Mouse (Mus musculus): Measurements from ENCODE around the gene P4ha2.
"Not testable (repeated sequence)": the region's sequence is repeated elsewhere in the genome, so short reads cannot be mapped to it uniquely, and the experiment has no call there.

The P4ha2 gene

DNA sequence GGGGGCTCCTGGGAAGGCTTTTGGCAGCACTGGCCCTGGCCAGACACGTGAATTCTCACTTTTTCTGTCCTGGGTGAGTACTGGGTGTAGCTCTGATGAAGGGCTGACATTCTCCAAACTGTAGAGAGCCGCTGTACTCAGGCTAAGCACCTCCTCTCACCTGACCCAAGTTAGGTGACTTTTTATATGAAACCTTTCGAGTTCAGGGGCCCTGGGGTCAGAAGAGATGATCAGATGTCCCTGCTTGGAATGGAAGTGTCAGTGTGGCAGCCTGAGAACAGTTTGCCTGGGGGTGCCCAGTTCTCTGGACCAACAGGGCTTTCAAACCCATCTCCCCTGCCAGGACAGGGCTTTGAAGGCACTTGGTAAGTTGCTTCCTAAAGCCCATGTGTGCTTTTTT lies 8.2 kb downstream of the P4ha2 start:
- no peak for DNase-seq

- no peak for DNase-seq
Observed at GRCm38 (mm10) chr11:54108894-54109293, 9.0 kb downstream of the P4ha2 start.

DNA sequence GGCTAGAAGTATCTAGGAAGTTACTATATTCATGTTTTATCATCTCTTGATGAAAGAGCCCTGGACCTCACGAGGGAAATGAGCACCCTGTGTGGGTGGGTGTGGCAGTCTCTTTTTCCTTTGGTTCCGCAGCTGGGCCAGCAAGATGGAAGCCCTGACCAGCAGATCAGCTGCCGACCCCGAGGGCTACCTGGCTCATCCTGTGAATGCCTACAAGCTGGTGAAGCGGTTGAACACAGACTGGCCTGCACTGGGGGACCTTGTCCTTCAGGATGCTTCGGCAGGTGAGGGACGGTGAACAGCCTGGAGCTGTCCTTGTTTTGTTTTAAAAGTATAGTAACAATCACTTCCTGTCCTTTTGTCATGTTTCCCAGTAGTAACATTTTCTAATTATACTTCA lies 11.4 kb downstream of the P4ha2 start:
- DNase-seq, result no peak

GRCm38 (mm10) chr11:54111976-54112741 lies 12.3 kb downstream of the P4ha2 start:
- DNase-seq, result peak; percentile 85

- peak; percentile 72 for DNase-seq
Observed at GRCm38 (mm10) chr11:54112920-54113319, 13.0 kb downstream of the P4ha2 start.

DNA sequence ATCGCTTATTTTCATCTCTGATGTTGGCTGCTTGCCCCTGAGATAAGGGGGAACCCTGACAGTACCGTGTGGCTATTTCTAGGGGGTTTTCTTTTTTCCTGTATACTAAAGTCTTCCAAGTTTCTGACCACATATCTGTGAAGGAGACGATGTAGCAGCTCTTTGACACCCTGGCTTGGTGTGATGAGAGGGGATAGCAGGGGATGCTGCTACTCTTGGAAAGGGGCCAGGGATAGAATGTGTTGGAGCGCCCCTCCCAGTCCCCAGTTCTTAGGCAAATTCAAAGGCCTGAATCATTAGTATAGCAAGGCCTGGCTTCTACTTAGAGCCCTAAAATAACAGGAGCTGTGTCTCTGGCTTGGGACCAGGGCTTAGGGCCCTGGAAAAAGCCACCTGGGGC lies 13.5 kb downstream of the P4ha2 start:
- no peak for DNase-seq

DNA sequence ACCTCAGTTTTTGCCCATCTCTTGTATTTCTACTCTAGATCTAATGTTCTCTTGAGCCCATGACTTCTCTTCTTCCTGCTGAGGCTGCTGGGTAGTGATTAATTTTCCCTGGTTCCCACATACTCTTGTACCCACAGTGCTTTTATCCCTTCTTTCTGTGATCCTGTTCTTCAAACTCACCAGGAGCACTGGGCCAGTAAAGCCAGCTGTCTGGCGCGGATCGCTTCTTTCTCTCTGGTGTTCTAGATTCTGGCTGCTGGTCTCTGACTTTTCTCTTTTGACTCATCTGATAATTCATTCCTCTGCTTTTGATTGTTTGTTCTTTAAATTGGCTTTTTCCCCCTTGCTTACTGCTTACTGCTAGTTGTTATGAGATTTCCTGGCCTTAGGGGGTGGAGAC lies 14.9 kb downstream of the P4ha2 start:
- no peak for DNase-seq

DNA sequence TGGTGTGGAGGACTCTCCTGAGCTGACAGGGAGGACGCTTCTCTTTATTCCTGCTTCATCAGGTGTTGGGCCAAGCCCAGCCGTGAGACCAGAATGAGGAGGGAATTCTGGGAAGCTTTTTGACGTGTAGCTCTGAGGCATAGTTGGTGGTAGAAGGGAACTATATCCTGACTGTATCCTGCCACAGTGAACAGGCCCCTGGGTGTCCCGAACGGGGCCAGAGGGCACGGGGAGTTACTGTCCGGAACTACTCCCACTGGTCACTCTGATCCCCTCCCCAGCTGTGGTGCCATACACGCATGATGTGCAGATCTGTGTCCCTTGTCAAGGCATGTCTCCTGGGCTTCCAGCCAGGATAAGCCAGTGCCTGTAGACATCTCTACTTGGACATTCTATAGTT lies 15.4 kb downstream of the P4ha2 start:
- no peak for DNase-seq

DNA sequence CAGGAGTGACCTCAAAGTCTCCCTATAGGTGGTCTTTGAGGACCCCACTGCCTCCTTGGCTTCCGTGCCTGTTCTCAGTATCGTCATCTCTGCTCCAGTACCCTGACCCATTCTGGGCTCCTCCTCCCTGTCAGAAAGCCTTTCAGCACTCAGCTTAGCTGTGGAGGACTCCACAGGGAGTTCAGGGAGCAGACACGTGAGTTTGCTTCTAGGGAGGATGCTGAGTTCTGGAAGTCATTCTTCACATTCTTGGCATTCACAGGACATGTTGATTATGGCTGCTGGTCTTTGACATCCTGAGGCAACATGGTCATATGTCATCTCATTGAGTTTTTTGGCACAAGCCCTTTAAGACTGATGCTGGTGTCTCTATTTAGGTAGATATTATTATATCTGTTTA lies 16.0 kb downstream of the P4ha2 start:
- DNase-seq, result no peak

DNA sequence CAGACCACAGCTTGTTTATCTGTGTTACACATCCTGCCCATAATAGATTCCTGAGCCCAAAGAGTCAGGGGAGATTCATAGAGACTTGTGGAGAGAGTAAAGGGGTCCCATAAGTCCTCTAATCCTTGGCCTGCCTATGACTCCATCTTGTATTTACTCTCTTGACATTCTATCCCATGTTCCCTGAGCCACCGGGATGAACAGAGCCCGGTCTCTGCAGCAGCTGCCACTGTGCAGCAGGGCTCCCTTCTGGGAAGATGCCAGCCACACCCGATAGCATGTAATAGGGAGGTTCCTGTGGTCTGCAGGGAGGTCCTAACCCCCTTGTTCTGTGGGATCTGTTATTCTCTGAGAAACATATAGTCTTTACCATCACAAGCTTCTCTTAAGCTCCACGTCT lies 16.5 kb downstream of the P4ha2 start:
- DNase-seq, result no peak

DNA sequence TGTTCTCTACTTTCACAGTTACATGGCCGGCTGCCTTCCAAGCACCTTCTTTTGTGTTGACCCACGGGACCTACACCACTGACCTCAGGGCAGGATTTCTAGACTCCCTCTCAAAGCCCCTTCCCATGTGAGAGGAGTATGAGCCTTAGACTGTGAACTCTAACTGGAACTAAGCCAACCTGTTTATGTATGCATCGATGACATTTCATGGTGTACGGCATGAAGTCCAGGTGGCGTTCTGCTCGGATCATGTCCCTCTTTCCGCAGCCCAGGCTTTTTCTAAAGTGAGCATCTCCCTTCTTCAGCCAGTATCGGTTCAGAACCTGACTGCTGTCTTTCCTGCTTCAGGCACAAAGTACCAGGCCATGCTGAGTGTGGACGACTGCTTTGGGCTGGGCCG lies 17.2 kb downstream of the P4ha2 start:
- no peak for DNase-seq

DNA sequence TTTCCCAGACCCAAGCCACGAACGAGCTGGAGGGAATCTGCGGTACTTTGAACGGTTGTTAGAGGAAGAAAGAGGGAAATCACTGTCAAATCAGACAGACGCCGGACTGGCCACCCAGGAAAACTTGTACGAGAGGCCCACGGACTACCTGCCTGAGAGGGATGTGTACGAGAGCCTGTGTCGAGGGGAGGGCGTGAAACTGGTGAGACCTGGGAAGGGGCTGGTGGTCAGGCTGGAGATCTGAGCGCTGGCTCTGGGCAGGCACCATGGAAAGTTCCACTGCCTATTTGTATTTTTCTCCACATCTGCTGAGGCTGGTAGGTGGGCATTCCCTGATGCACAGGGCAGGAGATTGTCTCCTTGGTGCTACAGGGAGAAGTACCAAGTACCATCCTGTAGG lies 19.2 kb downstream of the P4ha2 start:
- DNase-seq, result no peak

DNA sequence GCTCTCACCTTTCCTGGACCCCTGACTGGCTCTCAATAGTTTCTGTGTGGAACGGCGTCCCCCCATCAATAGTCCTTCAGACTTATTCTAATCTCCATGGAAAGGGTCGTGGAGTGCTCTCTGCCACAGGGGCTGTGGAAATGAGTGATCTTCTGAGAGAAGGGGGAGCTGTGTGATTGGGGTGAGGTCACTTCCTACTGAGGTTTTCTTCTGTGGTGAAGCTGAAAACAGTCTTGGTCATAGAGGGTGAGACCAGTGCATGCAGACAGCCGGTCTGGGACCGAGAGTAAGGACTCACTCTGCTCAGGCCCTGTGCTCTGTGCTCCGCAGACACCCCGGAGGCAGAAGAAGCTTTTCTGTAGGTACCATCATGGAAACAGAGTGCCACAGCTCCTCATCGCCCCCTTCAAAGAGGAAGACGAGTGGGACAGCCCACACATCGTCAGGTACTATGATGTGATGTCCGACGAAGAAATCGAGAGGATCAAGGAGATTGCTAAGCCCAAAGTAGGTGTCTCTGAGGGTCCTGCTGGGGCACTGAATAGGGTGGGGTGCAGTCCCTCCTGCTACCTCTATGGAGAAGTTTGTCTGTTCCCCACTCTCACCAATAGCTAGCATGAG lies 20.0 kb downstream of the P4ha2 start:
- no peak for DNase-seq

DNA sequence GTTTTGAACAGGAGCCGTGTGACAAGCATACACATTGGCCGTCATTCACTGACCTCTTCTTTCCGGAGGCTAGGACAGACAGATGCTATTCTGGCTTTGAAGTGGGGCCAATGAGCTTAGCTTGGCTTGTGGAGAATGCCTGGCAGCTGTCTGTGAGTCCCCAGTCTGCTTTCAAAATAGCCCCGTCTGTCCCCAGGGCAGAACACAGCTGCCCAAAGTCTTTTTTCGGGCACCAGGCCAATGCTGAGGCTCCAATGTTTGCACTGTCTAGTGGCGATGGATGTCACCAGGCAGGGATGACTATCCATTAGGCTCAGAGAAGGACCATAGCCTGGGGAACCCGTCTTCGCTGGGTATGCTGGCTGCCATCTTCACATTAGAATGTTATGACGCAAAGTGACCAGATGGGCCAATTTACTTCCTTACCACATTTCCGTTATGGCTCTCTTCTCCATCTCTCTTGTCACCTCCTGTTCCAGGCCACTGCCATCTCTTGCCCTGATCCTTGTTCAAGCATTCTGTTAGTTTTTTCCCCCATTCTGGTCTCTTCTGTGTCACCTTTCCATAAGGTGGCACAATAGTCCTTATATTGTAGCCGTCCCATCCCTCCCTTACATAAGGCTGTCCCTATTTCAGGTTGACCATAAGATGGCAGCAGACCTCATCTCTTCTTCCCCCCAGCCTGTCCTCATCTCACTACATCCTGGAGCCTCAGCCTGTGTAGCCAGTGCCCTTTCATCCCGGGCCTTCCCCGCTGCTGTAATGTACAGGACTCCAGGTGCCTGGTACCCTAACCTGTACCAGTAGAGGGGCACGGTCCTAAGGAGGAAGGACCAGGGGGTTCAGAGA lies 22.7 kb downstream of the P4ha2 start:
- peak; percentile 63 for DNase-seq

GRCm38 (mm10) chr11:54125982-54126648 lies 26.2 kb downstream of the P4ha2 start:
- no peak for DNase-seq

- no peak for DNase-seq
Observed at GRCm38 (mm10) chr11:54126654-54127374, 26.9 kb downstream of the P4ha2 start.

DNA sequence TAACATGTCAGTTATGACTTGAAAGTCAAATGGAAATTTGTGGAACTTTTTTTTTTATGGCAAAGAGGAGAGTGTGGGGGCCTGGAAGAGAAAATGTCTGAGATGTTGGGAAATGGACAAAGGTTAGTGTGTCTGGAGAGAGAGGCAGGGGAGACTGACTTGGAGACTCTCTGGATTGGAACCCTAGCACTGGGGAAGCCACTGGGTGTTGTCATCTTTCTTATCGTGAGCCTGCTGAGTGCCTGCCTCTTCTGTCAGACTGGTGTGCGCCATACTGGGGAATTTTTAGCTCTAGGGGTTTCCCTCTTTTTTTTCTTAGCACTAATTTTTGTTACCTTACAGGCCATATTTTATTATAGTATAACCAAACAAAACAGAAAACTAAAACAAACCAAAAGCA lies 27.5 kb downstream of the P4ha2 start:
- no peak for DNase-seq

GRCm38 (mm10) chr11:54129955-54130354 lies 30.1 kb downstream of the P4ha2 start:
- no peak for DNase-seq

DNA sequence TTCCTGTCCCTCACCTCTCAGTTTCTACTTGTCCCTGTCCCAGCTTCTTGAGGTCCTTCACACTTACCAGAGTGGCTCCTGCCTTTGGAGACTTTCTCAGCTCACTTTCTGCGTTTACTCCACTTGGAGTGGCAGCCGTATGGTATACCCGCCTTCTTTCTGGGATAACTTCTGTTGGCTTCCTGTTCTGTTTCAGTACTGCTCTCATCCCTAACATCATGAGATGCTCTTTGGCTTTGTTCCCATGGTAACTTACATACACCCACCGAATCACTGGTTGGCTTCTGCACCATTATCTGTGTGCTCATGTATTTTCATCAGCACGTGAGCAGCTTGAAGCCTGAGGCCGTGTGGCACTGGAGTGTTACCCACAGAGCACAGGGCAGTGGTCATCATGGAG lies 30.8 kb downstream of the P4ha2 start:
- DNase-seq, result no peak

GRCm38 (mm10) chr11:54132290-54132689 lies 32.4 kb downstream of the P4ha2 start:
- no peak for DNase-seq

GRCm38 (mm10) chr11:54134905-54135304 lies 35.0 kb downstream of the P4ha2 start:
- DNase-seq, result no peak

GRCm38 (mm10) chr11:54140159-54140558 lies 40.3 kb downstream of the P4ha2 start:
- not testable (repeated sequence) for DNase-seq
